Mouse (Mus musculus): Measurements from ENCODE around the gene Fam19a1. TPM values are rescaled to one million over a fixed set of nuclear protein-coding genes. Genes with fewer than 3 reads are reported as not detected.

Fam19a1 gene
- 0.04 and 0.06 TPM in 2 replicates for polyA plus RNA-seq (2012; rRNA removed)

DNA sequence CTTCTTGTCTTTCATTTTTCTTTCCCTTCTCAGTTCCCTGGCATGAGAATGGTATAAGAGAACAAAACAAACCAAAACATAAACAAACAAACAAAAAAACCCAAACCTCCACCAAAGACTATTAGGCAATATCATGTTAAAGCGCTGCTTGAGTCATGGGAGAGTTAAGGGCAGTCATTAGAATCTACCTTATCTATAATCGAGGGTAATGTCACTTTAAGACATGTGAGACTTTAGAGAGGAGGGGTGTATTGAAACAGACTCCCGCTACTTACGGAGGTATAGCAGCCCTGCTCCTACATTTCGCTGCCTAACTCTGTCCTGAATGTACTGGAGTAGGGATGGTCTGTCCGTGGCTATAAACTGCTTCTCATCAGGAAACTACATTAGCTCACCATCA is at the start of gene Fam19a1:
TSS of gene Fam19a1 (plus strand) at position 301 of the 400 bp plus-strand sequence.
- no peaks in the 10 kb centered on the region for H3K4me1 ChIP-seq (ENCODE audit: control insufficient read depth, insufficient read depth, insufficient read length, low read length)
- H3K36me3 ChIP-seq (ENCODE audit: control insufficient read depth, insufficient read depth, low read length), result no peaks in the 10 kb centered on the region
- no peak within 1 kb of the TSS for H3K27ac ChIP-seq (ENCODE audit: insufficient read depth, low read depth, low read length)
- WGBS, result 32% methylated on average over 6 of the region's 6 CpGs
- H3K4me3 ChIP-seq (ENCODE audit: low read depth, low read length), result no peak within 1 kb of the TSS
- H3K27me3 ChIP-seq (ENCODE audit: control insufficient read depth, insufficient read depth, low read length), result peaks cover 2% of the 10 kb centered on the region; the same call in 1 of the 2 replicates
- TF ChIP-seq CTCF (IDR thresholded peaks at IDR 0.05; ENCODE audit: extremely low read depth, insufficient read length, insufficient replicate concordance, low read depth, low read length), result no peak
- no peak for TF ChIP-seq POLR2A (IDR thresholded peaks at IDR 0.05; ENCODE audit: low read depth, low read length)

DNA sequence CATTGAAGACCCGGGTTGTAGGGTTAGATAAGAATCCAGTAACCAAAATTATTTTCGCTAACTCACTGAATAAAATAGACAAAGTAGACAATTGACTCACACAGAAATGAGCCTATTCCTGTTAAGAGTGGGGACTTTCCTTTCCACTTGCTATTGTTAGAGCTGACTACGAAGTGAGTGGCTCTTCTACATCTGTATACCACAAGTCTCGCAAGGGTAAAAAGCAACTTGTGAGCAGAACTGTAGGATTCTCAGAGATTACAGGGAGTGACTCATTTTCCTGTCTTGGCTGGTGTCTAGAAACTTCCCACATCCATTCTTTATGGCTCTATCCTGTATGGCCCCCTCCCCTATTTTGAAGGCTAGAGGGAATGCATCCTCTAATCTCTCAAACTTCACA is 41.9 kb upstream of the Fam19a1 start:
- H3K4me3 ChIP-seq (ENCODE audit: low read depth, low read length), result no peak overlapping the region
- no peaks in the 10 kb centered on the region for H3K36me3 ChIP-seq (ENCODE audit: control insufficient read depth, insufficient read depth, low read length)
- TF ChIP-seq POLR2A (IDR thresholded peaks at IDR 0.05; ENCODE audit: low read depth, low read length) (no peak), CTCF (IDR thresholded peaks at IDR 0.05; ENCODE audit: extremely low read depth, insufficient read length, insufficient replicate concordance, low read depth, low read length) (no peak)
- H3K27me3 ChIP-seq (ENCODE audit: control insufficient read depth, insufficient read depth, low read length), result no peaks in the 10 kb centered on the region
- H3K4me1 ChIP-seq (ENCODE audit: control insufficient read depth, insufficient read depth, insufficient read length, low read length), result no peaks in the 10 kb centered on the region
- 73% methylated on average over 4 of the region's 4 CpGs for WGBS
- H3K27ac ChIP-seq (ENCODE audit: insufficient read depth, low read depth, low read length), result no peak overlapping the region

DNA sequence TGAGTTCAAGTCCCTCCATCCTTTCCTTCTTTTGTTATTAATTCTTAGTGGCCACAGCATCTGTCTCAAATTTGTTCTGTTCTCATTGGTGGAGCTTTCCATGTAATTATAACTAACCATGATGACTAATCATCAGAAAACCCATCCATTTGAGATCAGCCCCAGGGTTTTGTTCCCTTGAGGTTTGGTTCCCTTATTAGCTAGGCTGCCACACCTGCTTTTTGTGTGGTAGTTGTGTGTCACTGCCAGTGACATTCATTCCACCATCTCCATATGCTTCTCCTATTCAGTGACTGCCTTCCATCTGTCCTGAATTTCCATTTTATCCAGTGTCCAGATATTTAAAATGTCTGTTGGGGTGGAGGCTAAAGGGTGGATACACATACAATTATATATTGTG is 41.4 kb upstream of the Fam19a1 start:
- no peak overlapping the region for H3K27ac ChIP-seq (ENCODE audit: insufficient read depth, low read depth, low read length)
- TF ChIP-seq CTCF (IDR thresholded peaks at IDR 0.05; ENCODE audit: extremely low read depth, insufficient read length, insufficient replicate concordance, low read depth, low read length) (no peak), POLR2A (IDR thresholded peaks at IDR 0.05; ENCODE audit: low read depth, low read length) (no peak)
- H3K27me3 ChIP-seq (ENCODE audit: control insufficient read depth, insufficient read depth, low read length), result no peaks in the 10 kb centered on the region
- H3K4me3 ChIP-seq (ENCODE audit: low read depth, low read length), result no peak overlapping the region
- no peaks in the 10 kb centered on the region for H3K36me3 ChIP-seq (ENCODE audit: control insufficient read depth, insufficient read depth, low read length)
- H3K4me1 ChIP-seq (ENCODE audit: control insufficient read depth, insufficient read depth, insufficient read length, low read length), result no peaks in the 10 kb centered on the region

DNA sequence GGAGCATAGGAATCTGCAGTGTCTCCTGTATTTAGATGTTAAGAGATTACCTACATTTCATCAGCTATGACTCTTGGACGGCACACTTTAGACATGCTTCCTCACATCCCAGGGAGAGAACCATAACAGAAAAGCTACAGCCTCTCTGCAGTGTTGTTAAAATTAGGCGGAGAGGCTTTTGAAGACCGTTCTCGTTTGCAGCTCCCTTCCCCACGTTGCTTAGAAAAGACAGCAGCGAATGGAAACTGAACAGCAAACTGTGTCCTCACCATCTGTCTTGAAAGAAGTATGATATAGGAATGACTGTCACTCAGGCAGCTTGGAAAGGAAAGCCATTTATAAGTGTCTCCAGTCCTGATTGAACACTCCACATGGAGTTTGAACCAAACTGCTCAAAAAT is 23.0 kb upstream of the Fam19a1 start:
- WGBS, result 88% methylated on average over 6 of the region's 6 CpGs
- TF ChIP-seq POLR2A (IDR thresholded peaks at IDR 0.05; ENCODE audit: low read depth, low read length) (no peak), CTCF (IDR thresholded peaks at IDR 0.05; ENCODE audit: extremely low read depth, insufficient read length, insufficient replicate concordance, low read depth, low read length) (no peak)
- Histone ChIP-seq H3K27ac (ENCODE audit: insufficient read depth, low read depth, low read length) (no peak overlapping the region), H3K4me1 (ENCODE audit: control insufficient read depth, insufficient read depth, insufficient read length, low read length) (no peaks in the 10 kb centered on the region), H3K27me3 (ENCODE audit: control insufficient read depth, insufficient read depth, low read length) (no peaks in the 10 kb centered on the region), H3K4me3 (ENCODE audit: low read depth, low read length) (no peak overlapping the region), H3K36me3 (ENCODE audit: control insufficient read depth, insufficient read depth, low read length) (no peaks in the 10 kb centered on the region)

DNA sequence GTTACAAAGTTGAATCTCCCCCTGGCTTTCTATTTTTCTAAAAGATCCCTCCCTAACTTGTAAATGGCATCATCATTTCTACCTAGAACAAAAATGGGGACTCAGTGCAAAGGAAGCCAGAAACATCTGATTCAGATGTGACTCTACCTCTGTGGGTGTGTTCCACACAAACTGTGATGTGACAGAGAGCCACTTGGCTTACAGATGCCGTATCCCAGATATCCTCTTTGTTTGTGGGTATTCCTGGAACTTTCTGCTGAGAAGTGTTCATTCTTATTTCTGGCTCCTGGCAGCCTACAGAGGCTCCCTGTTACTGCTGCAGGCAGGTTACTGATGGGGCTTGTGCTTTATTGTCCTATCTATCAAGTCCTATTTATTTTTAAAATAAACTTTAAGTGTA is 19.2 kb upstream of the Fam19a1 start:
- Histone ChIP-seq H3K4me3 (ENCODE audit: low read depth, low read length) (no peak overlapping the region), H3K27me3 (ENCODE audit: control insufficient read depth, insufficient read depth, low read length) (no peaks in the 10 kb centered on the region), H3K36me3 (ENCODE audit: control insufficient read depth, insufficient read depth, low read length) (no peaks in the 10 kb centered on the region), H3K4me1 (ENCODE audit: control insufficient read depth, insufficient read depth, insufficient read length, low read length) (no peaks in the 10 kb centered on the region), H3K27ac (ENCODE audit: insufficient read depth, low read depth, low read length) (no peak overlapping the region)
- TF ChIP-seq POLR2A (IDR thresholded peaks at IDR 0.05; ENCODE audit: low read depth, low read length) (no peak), CTCF (IDR thresholded peaks at IDR 0.05; ENCODE audit: extremely low read depth, insufficient read length, insufficient replicate concordance, low read depth, low read length) (no peak)
- 70% methylated on average over 1 of the region's 1 CpGs for WGBS

DNA sequence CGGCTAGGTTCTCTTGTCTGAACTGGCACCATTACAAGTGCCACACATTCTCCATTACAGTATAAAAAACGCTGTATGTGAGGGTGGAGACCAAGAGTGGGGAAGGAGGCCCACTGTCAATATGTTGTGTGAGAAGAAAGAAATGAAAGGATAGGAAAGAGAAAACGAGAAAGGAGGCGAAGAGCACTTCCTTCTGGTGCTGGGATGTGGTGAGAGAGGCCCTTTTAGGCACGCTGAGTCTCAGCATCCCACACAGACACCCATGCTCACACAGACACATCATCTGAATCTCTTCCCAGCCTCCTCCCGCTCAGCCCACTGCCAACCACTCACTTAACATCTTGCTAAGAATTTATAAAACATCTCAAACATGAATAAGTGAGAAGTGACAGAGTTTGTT is 14.7 kb upstream of the Fam19a1 start:
- H3K4me3 ChIP-seq (ENCODE audit: low read depth, low read length), result no peak overlapping the region
- no peak overlapping the region for H3K27ac ChIP-seq (ENCODE audit: insufficient read depth, low read depth, low read length)
- no peaks in the 10 kb centered on the region for H3K4me1 ChIP-seq (ENCODE audit: control insufficient read depth, insufficient read depth, insufficient read length, low read length)
- WGBS, result 75% methylated on average over 6 of the region's 6 CpGs
- TF ChIP-seq POLR2A (IDR thresholded peaks at IDR 0.05; ENCODE audit: low read depth, low read length) (no peak), CTCF (IDR thresholded peaks at IDR 0.05; ENCODE audit: extremely low read depth, insufficient read length, insufficient replicate concordance, low read depth, low read length) (no peak)
- no peaks in the 10 kb centered on the region for H3K36me3 ChIP-seq (ENCODE audit: control insufficient read depth, insufficient read depth, low read length)
- H3K27me3 ChIP-seq (ENCODE audit: control insufficient read depth, insufficient read depth, low read length), result no peaks in the 10 kb centered on the region

DNA sequence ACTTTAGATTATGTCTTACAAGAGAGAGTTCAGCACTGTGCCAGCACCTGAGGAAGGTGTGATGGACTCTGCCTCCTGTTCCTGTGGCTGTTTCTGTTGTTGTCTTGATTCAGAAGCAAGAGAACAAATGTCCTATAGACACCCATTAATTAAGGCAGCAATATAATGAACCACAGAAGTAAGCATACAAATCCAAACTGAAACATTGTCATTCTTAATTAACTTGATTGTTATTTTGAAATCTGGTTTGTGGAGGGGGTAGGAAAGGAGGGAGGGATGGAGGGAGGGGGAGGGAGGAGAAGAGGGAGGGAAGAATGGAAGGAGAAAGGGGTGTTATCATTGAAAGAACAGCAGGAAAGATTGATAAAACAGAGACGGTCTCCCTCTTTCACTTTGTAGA is 1.3 kb upstream of the Fam19a1 start:
- Histone ChIP-seq H3K4me3 (ENCODE audit: low read depth, low read length) (no peak overlapping the region), H3K36me3 (ENCODE audit: control insufficient read depth, insufficient read depth, low read length) (no peaks in the 10 kb centered on the region), H3K4me1 (ENCODE audit: control insufficient read depth, insufficient read depth, insufficient read length, low read length) (no peaks in the 10 kb centered on the region), H3K27me3 (ENCODE audit: control insufficient read depth, insufficient read depth, low read length) (no peaks in the 10 kb centered on the region), H3K27ac (ENCODE audit: insufficient read depth, low read depth, low read length) (no peak overlapping the region)
- no peak for TF ChIP-seq POLR2A (IDR thresholded peaks at IDR 0.05; ENCODE audit: low read depth, low read length)
- no peak for TF ChIP-seq CTCF (IDR thresholded peaks at IDR 0.05; ENCODE audit: extremely low read depth, insufficient read length, insufficient replicate concordance, low read depth, low read length)
- WGBS, result 65% methylated on average over 1 of the region's 1 CpGs

DNA sequence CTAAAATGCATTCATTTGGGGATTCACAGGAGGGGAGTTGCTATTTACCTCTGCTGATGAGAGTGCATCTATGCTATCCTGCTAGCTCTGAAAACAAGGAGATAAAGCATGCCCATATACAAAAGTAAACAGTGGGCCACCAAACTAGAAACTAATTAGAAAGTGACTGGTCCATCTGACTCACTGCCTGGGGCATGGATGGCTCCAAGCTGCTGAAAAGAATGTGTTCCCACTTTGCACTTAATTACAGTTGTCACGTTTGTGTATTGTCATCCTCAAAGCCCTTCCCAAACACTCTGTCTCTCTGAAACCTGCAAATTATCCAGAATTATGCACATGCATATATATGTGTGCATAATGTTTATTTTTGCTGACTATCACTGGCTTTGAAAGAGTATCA is 1.2 kb downstream of the Fam19a1 start:
- no peaks in the 10 kb centered on the region for H3K36me3 ChIP-seq (ENCODE audit: control insufficient read depth, insufficient read depth, low read length)
- peaks cover 2% of the 10 kb centered on the region; the same call in 1 of the 2 replicates for H3K27me3 ChIP-seq (ENCODE audit: control insufficient read depth, insufficient read depth, low read length)
- no peak for TF ChIP-seq CTCF (IDR thresholded peaks at IDR 0.05; ENCODE audit: extremely low read depth, insufficient read length, insufficient replicate concordance, low read depth, low read length)
- TF ChIP-seq POLR2A (IDR thresholded peaks at IDR 0.05; ENCODE audit: low read depth, low read length), result no peak
- no peak overlapping the region for H3K27ac ChIP-seq (ENCODE audit: insufficient read depth, low read depth, low read length)
- no peaks in the 10 kb centered on the region for H3K4me1 ChIP-seq (ENCODE audit: control insufficient read depth, insufficient read depth, insufficient read length, low read length)
- no peak overlapping the region for H3K4me3 ChIP-seq (ENCODE audit: low read depth, low read length)
- 54% methylated on average over 1 of the region's 1 CpGs for WGBS
